Mouse (Mus musculus) neural tube, embryonic 14.5 days (tissue): ENCODE data around the gene Celf2. TPM values are rescaled to one million over a fixed set of nuclear protein-coding genes. Genes with fewer than 3 reads are reported as not detected.

Source experiments
- ATAC-seq: fragments of 200-750 bp; cut with Nextera tagmentation; 2 replicates; pipeline ENCODE4 v1.8.0; 2017; ENCODE audit warnings: low read depth, mild to moderate bottlenecking, moderate TSS enrichment, moderate library complexity
- H3K27ac ChIP-seq: fragments of 300-500 bp; sonication (generic); 2 replicates; pipeline ENCODE4 v1.5.1; 2014; ENCODE audit warnings: low read depth, mild to moderate bottlenecking, control low read depth, low read length, moderate library complexity, mixed read lengths
- H3K27me3 ChIP-seq: fragments of 300-500 bp; sonication (generic); 2 replicates; pipeline ENCODE4 v1.6.1; 2014; ENCODE audit warnings: low read length; ENCODE audit not compliant: control insufficient read depth, insufficient read depth
- H3K36me3 ChIP-seq: fragments of 300-500 bp; sonication (generic); 2 replicates; pipeline ENCODE4 v1.6.1; 2014; ENCODE audit warnings: low read length, mixed read lengths; ENCODE audit not compliant: control insufficient read depth, insufficient read depth
- H3K4me1 ChIP-seq: fragments of 300-500 bp; sonication (generic); 2 replicates; pipeline ENCODE4 v1.6.1; 2014; ENCODE audit warnings: low read length; ENCODE audit not compliant: control insufficient read depth, insufficient read depth
- H3K4me2 ChIP-seq: fragments of 300-500 bp; sonication (generic); 2 replicates; pipeline ENCODE4 v1.6.1; 2014; ENCODE audit warnings: mild to moderate bottlenecking, low read depth, low read length, control low read depth
- H3K4me3 ChIP-seq: fragments of 300-500 bp; sonication (generic); 2 replicates; pipeline ENCODE4 v1.5.1; 2014; ENCODE audit warnings: low read depth, low read length, control low read depth, mixed read lengths
- H3K9ac ChIP-seq: fragments of 300-500 bp; sonication (generic); replicated peaks from 2 replicates; pipeline ENCODE4 v1.6.1; 2014; ENCODE audit warnings: low read depth, mild to moderate bottlenecking, control low read depth, low read length, mixed read lengths
- H3K9me3 ChIP-seq: fragments of 300-500 bp; sonication (generic); 2 replicates; pipeline ENCODE4 v1.6.1; 2016; ENCODE audit warnings: low read length; ENCODE audit not compliant: control insufficient read depth
- WGBS: fragments of 180-500 bp; shearing (Covaris S2); extraction: QIAGEN DNeasy Blood & Tissue Kit; methylation state at CpG from one replicate; pipeline ENCODE4 v1.1.7; 2014; 5-methylcytosine and 5-hydroxymethylcytosine counted together
- polyA plus RNA-seq: library from polyadenylated mRNA; unstranded; fragments of >200 nt; fragmentation: Nextera tagmentation; extraction: Ambion mirVana; gene quantifications from 2 replicates; pipeline ENCODE4 v1.2.1, GENCODE M21; 2014

Celf2 gene
- polyA plus RNA-seq, 1 experiment from 2014 or later = 161 TPM

DNA sequence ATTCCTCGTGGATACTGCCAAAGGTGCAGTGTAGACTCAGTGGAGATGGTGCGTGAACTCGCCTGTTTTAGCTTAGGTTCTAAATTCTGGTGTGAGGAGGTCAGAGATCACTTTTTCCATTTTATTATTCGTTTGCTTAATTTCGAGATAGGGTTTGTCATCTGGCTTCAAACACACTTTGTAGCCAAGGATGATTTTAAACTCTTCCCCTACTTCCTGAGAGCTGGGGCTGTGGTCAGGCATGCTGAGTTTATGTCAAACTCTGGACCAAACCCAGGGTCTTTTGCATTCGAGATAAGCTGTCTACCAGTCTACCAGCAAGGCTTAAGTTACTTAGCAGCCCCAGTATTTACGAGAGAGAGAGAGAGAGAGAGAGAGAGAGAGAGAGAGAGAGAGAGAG lies 429.3 kb downstream of the Celf2 start:
- 76% methylated on average over 7 of the region's 7 CpGs for WGBS
- no peak overlapping the region for H3K4me2 ChIP-seq
- H3K27me3 ChIP-seq = no peaks in the 10 kb centered on the region
- no peak overlapping the region for H3K4me3 ChIP-seq
- no peaks in the 10 kb centered on the region; the same call in 1 of the 2 replicates for H3K4me1 ChIP-seq
- H3K9me3 ChIP-seq = peaks cover 9% of the 10 kb centered on the region; the same call in 1 of the 2 replicates
- no peak overlapping the region for H3K27ac ChIP-seq
- no peaks in the 10 kb centered on the region for H3K36me3 ChIP-seq
- no peak for ATAC-seq
- H3K9ac ChIP-seq = no peak overlapping the region

DNA sequence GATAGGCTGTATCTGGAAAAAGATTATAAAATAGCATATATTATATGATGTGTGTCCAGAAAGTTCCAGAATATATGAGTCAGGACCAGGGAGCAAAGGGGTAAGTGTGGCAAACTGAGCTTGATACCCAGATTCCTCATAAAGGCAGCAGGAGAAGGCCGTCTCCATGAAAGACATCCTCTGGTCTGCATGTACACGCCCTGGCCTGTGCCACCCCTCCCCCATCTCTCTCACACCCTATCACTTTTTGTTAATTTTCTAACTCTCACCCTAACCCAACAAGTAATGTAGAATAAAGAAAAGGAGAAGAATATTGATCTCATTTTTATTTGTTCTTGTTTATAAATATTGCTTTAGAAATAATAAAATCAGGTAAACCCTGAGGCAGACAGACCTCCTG lies 430.0 kb downstream of the Celf2 start:
- H3K36me3 ChIP-seq = no peaks in the 10 kb centered on the region
- peaks cover 9% of the 10 kb centered on the region; the same call in 1 of the 2 replicates for H3K9me3 ChIP-seq
- no peaks in the 10 kb centered on the region for H3K27me3 ChIP-seq
- H3K27ac ChIP-seq = no peak overlapping the region
- H3K4me2 ChIP-seq = no peak overlapping the region
- ATAC-seq = no peak
- WGBS = 83% methylated on average over 2 of the region's 2 CpGs
- H3K4me1 ChIP-seq = no peaks in the 10 kb centered on the region; the same call in 1 of the 2 replicates
- no peak overlapping the region for H3K9ac ChIP-seq
- no peak overlapping the region for H3K4me3 ChIP-seq

DNA sequence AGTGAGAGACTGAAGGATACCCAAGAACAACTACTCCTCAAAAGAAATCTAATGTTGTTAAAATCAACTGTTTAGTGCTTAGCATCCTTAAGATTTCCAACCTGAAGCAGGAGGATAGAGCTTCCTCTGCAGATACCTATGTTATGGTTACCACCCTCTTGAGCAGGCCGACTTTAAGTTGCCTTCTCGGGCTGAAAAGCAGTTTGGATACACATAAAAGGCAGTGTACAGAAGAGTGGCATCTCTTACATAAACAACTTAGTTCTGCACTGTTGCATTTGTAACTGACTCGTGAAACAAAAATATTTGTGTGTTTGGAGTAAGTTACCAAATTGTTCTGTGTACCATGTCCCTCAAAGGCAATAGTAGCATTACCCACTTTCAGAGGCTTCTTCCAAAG lies 435.6 kb downstream of the Celf2 start:
- H3K4me1 ChIP-seq = no peaks in the 10 kb centered on the region
- no peak overlapping the region for H3K9ac ChIP-seq
- no peak for ATAC-seq
- no peaks in the 10 kb centered on the region for H3K36me3 ChIP-seq
- H3K27ac ChIP-seq = no peak overlapping the region
- 78% methylated on average over 3 of the region's 3 CpGs for WGBS
- H3K9me3 ChIP-seq = peaks cover 9% of the 10 kb centered on the region; the same call in 1 of the 2 replicates
- H3K4me3 ChIP-seq = no peak overlapping the region
- no peaks in the 10 kb centered on the region for H3K27me3 ChIP-seq
- no peak overlapping the region for H3K4me2 ChIP-seq

DNA sequence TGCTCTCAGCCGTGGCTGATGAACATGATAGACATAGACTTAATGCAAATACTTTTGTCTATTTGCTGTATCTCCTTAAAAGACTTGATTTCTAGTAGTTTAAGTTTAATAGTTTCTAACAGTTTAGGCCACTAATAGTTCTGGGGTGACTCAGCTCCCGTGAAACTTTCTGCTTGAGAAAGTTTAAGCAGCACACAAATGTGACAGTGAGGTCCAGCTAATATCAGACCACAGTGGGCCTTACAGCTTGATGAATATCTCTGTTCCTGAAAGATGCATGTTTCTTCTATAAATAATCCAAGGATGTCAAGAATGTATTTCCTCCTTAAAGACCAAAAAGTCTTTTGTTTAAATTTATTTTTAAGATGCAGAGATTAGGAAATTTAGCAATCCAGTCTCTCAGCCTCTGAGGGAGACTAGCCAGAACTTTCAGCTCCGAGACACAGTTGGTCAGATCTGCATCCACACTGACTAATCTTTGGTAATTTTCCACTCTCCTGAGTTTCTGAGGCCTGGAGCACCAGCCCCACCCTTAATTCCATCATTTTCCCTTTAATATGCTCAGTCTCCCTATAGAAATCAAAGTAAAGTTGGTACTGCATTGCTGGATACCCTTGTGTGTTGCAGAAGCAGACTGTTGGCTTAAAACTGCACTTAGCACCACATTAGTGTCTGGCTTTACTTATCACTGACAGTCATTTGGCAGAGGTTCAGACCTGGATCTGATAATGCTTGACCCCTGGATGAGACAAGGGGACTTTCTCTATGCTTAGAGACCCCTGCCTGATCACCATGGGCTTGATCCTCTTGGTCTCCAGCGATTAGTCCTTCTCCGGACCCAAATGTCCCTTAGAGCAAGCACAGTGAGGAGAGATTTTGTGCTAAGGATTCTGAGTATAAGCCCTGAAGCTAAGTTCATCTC lies 436.8 kb downstream of the Celf2 start:
- no peak overlapping the region for H3K4me2 ChIP-seq
- no peak overlapping the region for H3K4me3 ChIP-seq
- no peak for ATAC-seq
- no peaks in the 10 kb centered on the region for H3K36me3 ChIP-seq
- WGBS = 85% methylated on average over 5 of the region's 5 CpGs
- no peak overlapping the region for H3K27ac ChIP-seq
- no peaks in the 10 kb centered on the region for H3K4me1 ChIP-seq
- H3K9ac ChIP-seq = no peak overlapping the region
- peaks cover 9% of the 10 kb centered on the region; the same call in 1 of the 2 replicates for H3K9me3 ChIP-seq
- H3K27me3 ChIP-seq = no peaks in the 10 kb centered on the region

DNA sequence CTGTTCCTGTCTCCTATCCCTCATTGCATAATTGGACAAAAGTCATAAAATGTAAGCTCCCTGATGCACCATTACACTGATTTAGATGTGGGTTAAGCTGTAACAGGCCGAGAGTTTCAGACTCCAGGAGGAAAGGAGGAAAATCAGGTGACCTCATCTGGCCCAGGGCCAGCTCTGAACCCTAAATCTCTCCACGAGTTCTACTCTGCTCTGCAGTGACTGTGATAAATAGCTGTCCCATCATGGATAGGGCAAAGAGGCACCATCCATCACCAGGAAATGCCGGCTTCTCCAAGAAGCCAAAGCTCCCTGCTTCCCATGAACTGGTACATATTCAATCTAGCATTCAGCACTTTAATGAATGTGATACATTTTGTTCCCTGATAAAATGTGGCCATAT lies 439.9 kb downstream of the Celf2 start:
- H3K9ac ChIP-seq = no peak overlapping the region
- H3K9me3 ChIP-seq = no peaks in the 10 kb centered on the region
- no peaks in the 10 kb centered on the region for H3K27me3 ChIP-seq
- H3K4me1 ChIP-seq = no peaks in the 10 kb centered on the region
- H3K4me3 ChIP-seq = no peak overlapping the region
- H3K4me2 ChIP-seq = no peak overlapping the region
- peak; percentile 80; the same call in 1 of the 2 replicates for ATAC-seq
- no peaks in the 10 kb centered on the region for H3K36me3 ChIP-seq
- WGBS = 11% methylated on average over 3 of the region's 3 CpGs
- no peak overlapping the region for H3K27ac ChIP-seq

DNA sequence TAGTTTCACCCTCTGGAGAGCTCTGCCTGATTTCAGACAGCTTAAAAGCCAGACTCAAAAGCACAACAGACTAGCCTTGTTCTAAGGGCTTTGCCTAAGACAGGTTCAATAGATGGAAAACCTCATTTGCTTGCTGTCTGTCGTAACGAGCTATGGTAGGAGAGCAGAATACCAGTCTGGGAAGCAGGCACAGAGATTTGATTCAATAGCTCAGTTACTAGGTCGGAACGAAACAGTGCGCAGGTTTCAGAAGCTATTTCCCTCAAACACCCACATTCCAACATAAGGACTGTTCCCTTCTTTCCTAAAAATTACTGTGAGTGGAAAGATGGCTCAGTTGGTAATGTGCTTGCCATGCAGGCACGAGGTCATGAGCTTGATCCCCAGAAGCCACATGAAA lies 441.1 kb downstream of the Celf2 start:
- H3K4me3 ChIP-seq = no peak overlapping the region
- H3K27me3 ChIP-seq = no peaks in the 10 kb centered on the region
- no peak overlapping the region for H3K4me2 ChIP-seq
- WGBS = 68% methylated on average over 6 of the region's 6 CpGs
- H3K4me1 ChIP-seq = no peaks in the 10 kb centered on the region
- ATAC-seq = 0 out of 2 replicates have a peak, but pooled peaks have one; percentile 38
- H3K9me3 ChIP-seq = no peaks in the 10 kb centered on the region
- no peak overlapping the region for H3K27ac ChIP-seq
- H3K9ac ChIP-seq = no peak overlapping the region
- H3K36me3 ChIP-seq = no peaks in the 10 kb centered on the region

DNA sequence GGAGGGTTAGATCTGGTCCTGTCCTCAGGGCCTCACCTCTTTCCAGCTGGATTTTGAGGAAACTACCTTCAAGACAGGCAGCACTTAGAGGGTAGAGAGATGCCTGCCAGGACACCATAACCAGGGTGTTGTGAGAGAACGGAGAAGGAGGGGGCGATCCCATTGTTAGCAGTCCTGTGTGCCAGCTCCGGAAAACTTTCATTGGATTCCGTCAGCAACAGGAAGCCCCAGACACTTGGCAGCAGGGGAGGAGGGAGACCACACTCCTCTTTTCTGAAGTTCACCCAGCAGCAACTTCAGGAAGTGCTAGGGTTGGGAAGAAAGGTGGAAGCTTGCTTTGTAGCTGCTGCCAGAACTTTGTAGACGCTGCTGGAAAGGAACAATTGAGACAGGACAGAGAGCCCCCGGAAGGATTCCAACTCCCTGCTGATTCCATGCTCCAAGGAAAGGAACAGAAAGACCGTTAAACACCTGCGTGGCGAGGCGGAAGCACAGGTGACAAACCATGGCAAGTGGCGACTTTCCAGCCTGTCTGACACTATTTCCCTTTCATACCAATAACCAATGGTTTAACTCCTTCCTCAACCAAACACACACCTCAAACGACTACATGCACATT lies 445.7 kb downstream of the Celf2 start:
- H3K27ac ChIP-seq = no peak overlapping the region
- no peak overlapping the region for H3K4me2 ChIP-seq
- H3K9ac ChIP-seq = no peak overlapping the region
- 29% methylated on average over 12 of the region's 12 CpGs for WGBS
- no peak for ATAC-seq
- H3K9me3 ChIP-seq = no peaks in the 10 kb centered on the region
- no peak overlapping the region for H3K4me3 ChIP-seq
- no peaks in the 10 kb centered on the region for H3K4me1 ChIP-seq
- H3K27me3 ChIP-seq = no peaks in the 10 kb centered on the region
- no peaks in the 10 kb centered on the region for H3K36me3 ChIP-seq

DNA sequence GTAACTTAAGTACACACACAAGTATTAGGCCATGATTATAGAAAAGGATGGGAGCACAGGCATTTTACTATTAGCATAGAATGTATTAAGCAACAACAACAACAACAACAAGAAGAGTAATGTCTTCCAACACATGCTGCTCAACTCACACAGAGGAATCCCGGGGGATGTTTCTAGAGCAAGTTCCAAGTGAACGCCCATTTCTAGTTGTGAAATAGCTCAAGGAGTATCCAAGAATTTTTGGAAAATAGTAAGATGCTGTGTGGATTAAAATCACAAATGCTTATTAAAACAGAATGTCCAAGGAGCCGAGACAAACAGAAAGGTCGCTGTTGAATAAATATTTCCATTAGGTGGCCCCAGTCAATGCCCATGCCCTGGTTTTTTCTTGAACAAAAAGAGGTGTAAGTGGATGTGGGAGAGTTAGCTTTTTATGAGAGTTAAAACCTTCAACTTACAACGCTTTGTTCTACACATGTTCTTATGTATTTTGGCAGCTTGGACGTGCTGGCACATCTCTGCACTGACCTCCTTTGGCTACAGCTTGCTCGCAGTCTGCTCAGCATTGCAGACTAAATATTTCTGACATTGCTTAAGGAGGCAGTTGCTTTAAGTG lies 448.8 kb downstream of the Celf2 start:
- Histone ChIP-seq H3K27ac (no peak overlapping the region), H3K36me3 (no peaks in the 10 kb centered on the region)
- WGBS = 87% methylated on average over 7 of the region's 7 CpGs

DNA sequence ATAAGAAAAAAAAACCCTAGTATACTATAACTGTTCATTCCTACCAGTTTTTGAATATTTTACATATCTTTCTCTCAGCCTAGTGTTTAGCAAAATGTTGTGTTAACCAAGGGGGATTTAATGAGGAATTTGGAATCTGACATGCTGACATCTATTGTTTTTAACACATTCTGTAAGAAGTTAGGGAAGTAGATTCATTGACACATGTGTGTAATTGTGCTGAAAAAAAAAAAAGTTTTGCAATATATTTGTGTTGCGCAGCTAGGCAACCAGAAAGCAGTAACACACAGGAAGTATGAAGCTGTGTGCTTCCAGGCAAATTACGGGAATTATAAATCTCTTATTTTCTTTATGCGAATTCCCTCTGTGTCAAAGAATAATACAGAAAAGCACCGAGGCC lies 453.0 kb downstream of the Celf2 start:
- Histone ChIP-seq H3K9ac (no peak overlapping the region), H3K4me3 (no peak overlapping the region)
- 63% methylated on average over 4 of the region's 4 CpGs for WGBS

More for the DNA sequence above, 448.8 kb downstream of the Celf2 start:
- no peak overlapping the region for H3K9ac ChIP-seq
- no peak overlapping the region for H3K4me2 ChIP-seq
- H3K4me1 ChIP-seq = peaks cover 3% of the 10 kb centered on the region; the same call in 1 of the 2 replicates
- no peaks in the 10 kb centered on the region for H3K9me3 ChIP-seq
- H3K27me3 ChIP-seq = no peaks in the 10 kb centered on the region
- H3K4me3 ChIP-seq = no peak overlapping the region
- no peak for ATAC-seq

More for the DNA sequence above, 453.0 kb downstream of the Celf2 start:
- H3K36me3 ChIP-seq = no peaks in the 10 kb centered on the region
- ATAC-seq = no peak
- no peaks in the 10 kb centered on the region for H3K27me3 ChIP-seq
- H3K4me2 ChIP-seq = no peak overlapping the region
- peaks cover 3% of the 10 kb centered on the region; the same call in 1 of the 2 replicates for H3K4me1 ChIP-seq
- H3K9me3 ChIP-seq = no peaks in the 10 kb centered on the region
- no peak overlapping the region for H3K27ac ChIP-seq
